Mouse (Mus musculus) CH12.LX (cell line): ENCODE results near the gene Stx4a. TPM values are rescaled to one million over a fixed set of nuclear protein-coding genes. Genes with fewer than 3 reads are reported as not detected.

Source experiments
- DNase-seq: peaks from one replicate; pipeline ENCODE4 v3.0.0-alpha.2; 2013; ENCODE audit errors: extremely low read depth
- H3K27ac ChIP-seq: 2 replicates; pipeline ENCODE4 v1.5.1; 2012; ENCODE audit warnings: low read depth, mild to moderate bottlenecking, control low read depth, moderate library complexity; ENCODE audit not compliant: insufficient read depth
- H3K27me3 ChIP-seq: replicated peaks from 2 replicates; pipeline ENCODE3; 2012; ENCODE audit warnings: inconsistent platforms
- H3K36me3 ChIP-seq, 2 experiments: replicated peaks in 1 of 2; 2 replicates each; pipeline versions ENCODE3 to v1.6.1; 2012; ENCODE audit warnings: inconsistent platforms in 1 of 2, low read length in 1 of 2, mild to moderate bottlenecking in 1 of 2, mixed read lengths in 1 of 2, moderate library complexity in 1 of 2; ENCODE audit not compliant: control insufficient read depth in 1 of 2, insufficient read depth in 1 of 2
- H3K4me1 ChIP-seq, 2 experiments: 2 replicates each; pipeline ENCODE4 v1.6.1; 2012; ENCODE audit warnings: inconsistent platforms in 1 of 2, moderate library complexity in 1 of 2; ENCODE audit not compliant: insufficient read depth in 2 of 2, control insufficient read depth in 1 of 2
- H3K4me2 ChIP-seq: 2 replicates; pipeline ENCODE4 v1.6.1; 2012; ENCODE audit warnings: low read depth, mild to moderate bottlenecking, control low read depth; ENCODE audit not compliant: poor library complexity, insufficient read depth, severe bottlenecking
- H3K4me3 ChIP-seq, 3 experiments: fragments of 150-350 bp in 1 of 3; sonication (generic) in 1 of 3; replicated peaks in 1 of 3; 2 replicates each; pipeline versions ENCODE3 to v1.5.1; 2011 to 2012; ENCODE audit warnings: low read depth in 2 of 3, low read length in 2 of 3, mild to moderate bottlenecking in 2 of 3, moderate library complexity in 2 of 3, control low read depth in 1 of 3, improper control_type of control experiment in 1 of 3, inconsistent platforms in 1 of 3, mixed read lengths in 1 of 3; ENCODE audit not compliant: poor library complexity in 1 of 3
- H3K79me2 ChIP-seq: replicated peaks from 2 replicates; pipeline ENCODE4 v1.6.1; 2012; ENCODE audit warnings: mild to moderate bottlenecking, moderate library complexity; ENCODE audit not compliant: control insufficient read depth, poor library complexity, insufficient read depth, severe bottlenecking; ENCODE audit errors: extremely low read depth
- H3K9ac ChIP-seq: 2 replicates; pipeline ENCODE4 v1.6.1; 2012; ENCODE audit warnings: low read depth, mild to moderate bottlenecking, control low read depth, moderate library complexity; ENCODE audit not compliant: insufficient read depth
- H3K9me3 ChIP-seq: replicated peaks from 2 replicates; pipeline ENCODE3; 2012; ENCODE audit warnings: low read length, inconsistent platforms, mixed read lengths
- BHLHE40 ChIP-seq: IDR thresholded peaks from 2 replicates; pipeline ENCODE4 v1.6.1; 2011; ENCODE audit warnings: mild to moderate bottlenecking, low read depth, low read length, improper control_type of control experiment
- CHD1 ChIP-seq: IDR thresholded peaks from 2 replicates; pipeline ENCODE4 v1.6.1; 2012; ENCODE audit warnings: low read depth, low read length, improper control_type of control experiment, inconsistent platforms
- CHD2 ChIP-seq: IDR thresholded peaks from 2 replicates; pipeline ENCODE4 v1.6.1; 2011; ENCODE audit warnings: low read length, improper control_type of control experiment
- CTCF ChIP-seq, 2 experiments: IDR thresholded peaks in 1 of 2; conservative IDR thresholded peaks in 1 of 2; 2 replicates each; pipeline ENCODE4 v1.5.1; 2011 to 2012; ENCODE audit warnings: low read depth in 2 of 2, low read length in 2 of 2, improper control_type of control experiment in 1 of 2, inconsistent platforms in 1 of 2, mild to moderate bottlenecking in 1 of 2, moderate library complexity in 1 of 2
- ELF1 ChIP-seq: IDR thresholded peaks from 2 replicates; pipeline ENCODE4 v1.6.1; 2014; ENCODE audit warnings: low read depth, mild to moderate bottlenecking, inconsistent platforms, low read length, improper control_type of control experiment
- EP300 ChIP-seq: IDR thresholded peaks from 2 replicates; pipeline ENCODE4 v1.6.1; 2011; ENCODE audit warnings: low read length, improper control_type of control experiment
- GABPA ChIP-seq: IDR thresholded peaks from 2 replicates; pipeline ENCODE4 v1.6.1; 2012; ENCODE audit warnings: low read depth, low read length, improper control_type of control experiment, inconsistent platforms; ENCODE audit not compliant: insufficient replicate concordance
- JUND ChIP-seq: conservative IDR thresholded peaks from 2 replicates; pipeline ENCODE4 v1.6.1; 2011; ENCODE audit warnings: low read depth, low read length, improper control_type of control experiment
- KAT2A ChIP-seq: IDR thresholded peaks from 2 replicates; pipeline ENCODE4 v1.6.1; 2012; ENCODE audit warnings: low read length, improper control_type of control experiment, inconsistent platforms; ENCODE audit not compliant: insufficient replicate concordance
- MAFK ChIP-seq: IDR thresholded peaks from 2 replicates; pipeline ENCODE4 v1.6.1; 2011; ENCODE audit warnings: low read length, improper control_type of control experiment; ENCODE audit not compliant: insufficient replicate concordance
- MAX ChIP-seq: IDR thresholded peaks from 2 replicates; pipeline ENCODE4 v1.6.1; 2011; ENCODE audit warnings: low read length, improper control_type of control experiment
- MAZ ChIP-seq: IDR thresholded peaks from 2 replicates; pipeline ENCODE4 v1.6.1; 2012; ENCODE audit warnings: low read depth, mild to moderate bottlenecking, inconsistent platforms, low read length, improper control_type of control experiment, moderate library complexity
- MXI1 ChIP-seq: IDR thresholded peaks from 2 replicates; pipeline ENCODE4 v1.6.1; 2011; ENCODE audit warnings: mild to moderate bottlenecking, low read depth, low read length, improper control_type of control experiment
- PAX5 ChIP-seq: IDR thresholded peaks from 2 replicates; pipeline ENCODE4 v1.6.1; 2012; ENCODE audit warnings: low read length, inconsistent platforms, mixed read lengths
- POLR2A ChIP-seq: IDR thresholded peaks from 2 replicates; pipeline ENCODE4 v1.6.1; 2011; ENCODE audit warnings: low read depth, mild to moderate bottlenecking, improper control_type of control experiment, low read length
- RAD21 ChIP-seq: IDR thresholded peaks from 2 replicates; pipeline ENCODE4 v1.6.1; 2011; ENCODE audit warnings: low read depth, mild to moderate bottlenecking, low read length, improper control_type of control experiment, moderate library complexity
- RCOR1 ChIP-seq: conservative IDR thresholded peaks from 2 replicates; pipeline ENCODE4 v1.6.1; 2012; ENCODE audit warnings: low read depth, mild to moderate bottlenecking, inconsistent platforms, low read length, improper control_type of control experiment
- SMC3 ChIP-seq: IDR thresholded peaks from 2 replicates; pipeline ENCODE4 v1.6.1; 2011; ENCODE audit warnings: low read depth, low read length, improper control_type of control experiment
- TBP ChIP-seq: conservative IDR thresholded peaks from 2 replicates; pipeline ENCODE4 v1.6.1; 2011; ENCODE audit warnings: low read depth, low read length, improper control_type of control experiment
- TCF12 ChIP-seq: IDR thresholded peaks from 2 replicates; pipeline ENCODE4 v1.6.1; 2014; ENCODE audit warnings: low read depth, mild to moderate bottlenecking, inconsistent platforms, low read length, improper control_type of control experiment
- UBTF ChIP-seq: IDR thresholded peaks from 2 replicates; pipeline ENCODE4 v1.6.1; 2012; ENCODE audit warnings: low read depth, mild to moderate bottlenecking, inconsistent platforms, low read length, improper control_type of control experiment, moderate library complexity
- USF2 ChIP-seq: conservative IDR thresholded peaks from 2 replicates; pipeline ENCODE4 v1.6.1; 2011; ENCODE audit warnings: low read depth, low read length, improper control_type of control experiment
- ZKSCAN1 ChIP-seq: IDR thresholded peaks from 2 replicates; pipeline ENCODE4 v1.6.1; 2012; ENCODE audit warnings: low read depth, inconsistent platforms, low read length, improper control_type of control experiment, borderline replicate concordance
- dilution Hi-C: fragments of 300-500 bp; cut with MboI; formaldehyde crosslinking; loops from 2 replicates; pipeline ENCODE4 v1.14.3; 2020; ENCODE audit warnings: low sequenced_read_pairs; ENCODE audit not compliant: extremely low pct_unique_long_range_greater_than_20kb, extremely low pct_ligation_motif_present
- in situ Hi-C: fragments of 300-500 bp; cut with MboI; formaldehyde crosslinking; loops from 3 replicates; pipeline ENCODE4 v1.14.3; 2019; ENCODE audit warnings: low sequenced_read_pairs, low pct_ligation_motif_present, low pct_unique_long_range_greater_than_20kb, mixed read lengths
- polyA plus RNA-seq: library from polyadenylated mRNA; unstranded; fragments of >175 nt; gene quantifications from 2 replicates; pipeline ENCODE4 v1.2.1, GENCODE M21; 2012; ENCODE audit warnings: low read depth; ENCODE audit not compliant: insufficient read length
- total RNA-seq, 2 experiments: library from RNA; depleted of rRNA; stranded (reverse); fragments of 300-350 nt in 1 of 2; fragments of >200 nt in 1 of 2; gene quantifications; 2 replicates each; pipeline ENCODE4 v1.2.3; 2012 to 2014

Gene Stx4a
- total and polyA plus RNA-seq, 3 experiments: 16.5 to 50.5 (median 25.4) TPM

GRCm38 (mm10) chr7:127858258-127858657 lies 34.2 kb downstream of the Stx4a start:
- no peaks in the 10 kb centered on the region for H3K27me3 ChIP-seq
- H3K4me1 ChIP-seq: no peaks in the 10 kb centered on the region
- in situ Hi-C loops (no loop called here), dilution Hi-C loops (no loop called here)
- H3K36me3 ChIP-seq: peaks cover 0 to 4% of the 10 kb centered on the region in 2 experiments
- H3K4me2 ChIP-seq: no peak overlapping the region
- TF ChIP-seq EP300 (no peak), ZKSCAN1 (no peak), CHD2 (no peak), BHLHE40 (no peak), GABPA (no peak), TCF12 (no peak)
- no peak overlapping the region for H3K4me3 ChIP-seq
- H3K9me3 ChIP-seq: no peaks in the 10 kb centered on the region
- DNase-seq: no peak
- no peak overlapping the region for H3K9ac ChIP-seq
- no peak overlapping the region for H3K27ac ChIP-seq
- no peaks in the 10 kb centered on the region for H3K79me2 ChIP-seq

- Histone ChIP-seq H3K79me2 (no peaks in the 10 kb centered on the region; the same call in 1 of the 2 replicates), H3K36me3 (peaks cover 28 to 67% of the 10 kb centered on the region in 2 experiments), H3K9ac (no peak overlapping the region), H3K4me2 (no peak overlapping the region), H3K4me3 (no peak overlapping the region), H3K9me3 (no peaks in the 10 kb centered on the region)
- DNase-seq: no peak
- TF ChIP-seq BHLHE40 (no peak), TBP (no peak), SMC3 (no peak), POLR2A (no peak), ZKSCAN1 (no peak), CHD1 (no peak), MAZ (no peak), UBTF (no peak), KAT2A (no peak)
- TF ChIP-seq, all 38 proteins: peak for 0
- in situ Hi-C loops (no loop called here), dilution Hi-C loops (no loop called here)
- H3K4me1 ChIP-seq: no peaks in the 10 kb centered on the region
- H3K27ac ChIP-seq: no peak overlapping the region
- H3K27me3 ChIP-seq: no peaks in the 10 kb centered on the region
These were observed 42.3 kb downstream of the Stx4a start for GRCm38 (mm10) chr7:127866434-127866833.

GRCm38 (mm10) chr7:127867641-127868040 lies 43.5 kb downstream of the Stx4a start:
- Histone ChIP-seq H3K27ac (no peak overlapping the region), H3K4me3 (no peak overlapping the region), H3K27me3 (no peaks in the 10 kb centered on the region), H3K9ac (no peak overlapping the region), H3K4me1 (peaks cover 0 to 6% of the 10 kb centered on the region in 2 experiments; a peak in 1 of 4 replicates), H3K4me2 (no peak overlapping the region), H3K79me2 (no peaks in the 10 kb centered on the region; the same call in 1 of the 2 replicates), H3K9me3 (no peaks in the 10 kb centered on the region), H3K36me3 (peaks cover 28 to 73% of the 10 kb centered on the region in 2 experiments)
- dilution Hi-C loops: no loop called here
- TF ChIP-seq ELF1 (no peak), EP300 (no peak), UBTF (no peak), RCOR1 (no peak), MXI1 (no peak), USF2 (no peak), MAX (no peak), MAFK (no peak), BHLHE40 (no peak), JUND (no peak), PAX5 (no peak), TCF12 (no peak), RAD21 (no peak), CTCF (conservative IDR thresholded peaks at IDR 0.05 in 1 of 2, IDR thresholded peaks at IDR 0.05 in 1 of 2; ENCODE audit: low read depth in 2 of 2, low read length in 2 of 2) (no peak), CHD1 (no peak), ZKSCAN1 (no peak), GABPA (no peak)
- no peak for DNase-seq
- in situ Hi-C loops: no loop called here
